Mouse (Mus musculus) heart, adult 2 months (tissue): ENCODE results near the gene Ntn1. TPM values are rescaled to one million over a fixed set of nuclear protein-coding genes. Genes with fewer than 3 reads are reported as not detected.
A peak's percentile ranks its signal among the peaks of the same experiment; 100 is the strongest.

Experiments
- DNase-seq, 2 experiments: peaks; one replicate each; pipeline ENCODE4 v3.0.0; 2021
- H3K27ac ChIP-seq: fragments of 200-600 bp; 2 replicates; pipeline ENCODE4 v1.8.1; 2022
- H3K27me3 ChIP-seq: fragments of 200-500 bp; 2 replicates; pipeline ENCODE4 v1.6.1; 2012; ENCODE audit warnings: mild to moderate bottlenecking, low read length, inconsistent platforms, mixed read lengths; ENCODE audit not compliant: control insufficient read depth, insufficient read depth
- H3K36me3 ChIP-seq: fragments of 200-500 bp; 2 replicates; pipeline ENCODE4 v1.6.1; 2012; ENCODE audit warnings: low read length, inconsistent platforms; ENCODE audit not compliant: control insufficient read depth, insufficient read depth
- H3K4me1 ChIP-seq: fragments of 200-500 bp; 2 replicates; pipeline ENCODE4 v1.6.1; 2011; ENCODE audit warnings: low read length; ENCODE audit not compliant: control insufficient read depth, insufficient read depth
- H3K4me3 ChIP-seq: fragments of 200-600 bp; 2 replicates; pipeline ENCODE4 v1.8.1; 2022
- H3K79me2 ChIP-seq: fragments of 200-500 bp; replicated peaks from 2 replicates; pipeline ENCODE4 v1.6.1; 2012; ENCODE audit warnings: mild to moderate bottlenecking, inconsistent platforms, low read length, moderate library complexity, mixed read lengths; ENCODE audit not compliant: control insufficient read depth, insufficient read depth
- H3K9ac ChIP-seq: fragments of 200-500 bp; 2 replicates; pipeline ENCODE4 v1.6.1; 2012; ENCODE audit warnings: low read depth, mild to moderate bottlenecking, control low read depth, inconsistent platforms, low read length, mixed read lengths
- CTCF ChIP-seq: fragments of 200-600 bp; IDR thresholded peaks from 2 replicates; pipeline ENCODE4 v1.8.1; 2022; ENCODE audit warnings: antibody characterized with exemption, mild to moderate bottlenecking, moderate library complexity
- EP300 ChIP-seq: fragments of 200-500 bp; IDR thresholded peaks from 2 replicates; pipeline ENCODE4 v1.6.1; 2011; ENCODE audit warnings: low read depth, low read length, control low read depth; ENCODE audit not compliant: insufficient read depth
- POLR2A ChIP-seq: fragments of 200-500 bp; IDR thresholded peaks from 2 replicates; pipeline ENCODE4 v1.6.1; 2011; ENCODE audit warnings: mild to moderate bottlenecking, low read depth, low read length, control low read depth; ENCODE audit not compliant: insufficient read depth
- WGBS: fragments of 180-500 bp; shearing (Covaris S2); methylation state at CpG from one replicate; pipeline ENCODE4 v1.1.7; 2018; 5-methylcytosine and 5-hydroxymethylcytosine counted together
- intact Hi-C: fragments of 180-260 bp; cut with DNase I; formaldehyde crosslinking; loops from one replicate; pipeline ENCODE4 v1.15.1; 2025
- polyA plus RNA-seq: library from polyadenylated mRNA; depleted of rRNA; stranded (reverse); fragments of >200 nt; gene quantifications from 2 replicates; pipeline ENCODE4 v1.2.3, GENCODE M21; 2012
- total RNA-seq, 2 experiments: library from RNA; stranded (reverse); gene quantifications; 2 replicates each; pipeline ENCODE4 v1.2.3; 2021

Ntn1 gene
- total and polyA plus RNA-seq, 3 experiments = 32.4 to 70.5 (median 55.1) TPM

GRCm38 (mm10) chr11:68387971-68388654 is 12.5 kb downstream of the Ntn1 start:
- no peak for TF ChIP-seq CTCF
- no peak for TF ChIP-seq EP300
- no peak for TF ChIP-seq POLR2A
- intact Hi-C loops = loop anchor here (2.0 to 10.0 kb wide), 2 partner anchors 43 to 63 kb away; no protein-coding TSS in a partner anchor
- DNase-seq = peak in 1 of 2 experiments; percentile 31
- WGBS = 61% methylated on average over 11 of the region's 11 CpGs
- Histone ChIP-seq H3K79me2 (no peaks in the 10 kb centered on the region), H3K9ac (no peak overlapping the region), H3K36me3 (no peaks in the 10 kb centered on the region), H3K27me3 (peaks cover 4% of the 10 kb centered on the region), H3K4me1 (peaks cover 15% of the 10 kb centered on the region), H3K27ac (peak overlapping the region; percentile 48; the same call in 1 of the 2 replicates), H3K4me3 (no peak overlapping the region)

- DNase-seq = no peak
- Histone ChIP-seq H3K27me3 (peaks cover 4% of the 10 kb centered on the region), H3K4me1 (peaks cover 15% of the 10 kb centered on the region), H3K9ac (peak overlapping the region; percentile 94), H3K79me2 (no peaks in the 10 kb centered on the region), H3K27ac (peak overlapping the region; percentile 75), H3K4me3 (peak overlapping the region; percentile 64), H3K36me3 (no peaks in the 10 kb centered on the region)
- no peak for TF ChIP-seq CTCF
- TF ChIP-seq POLR2A = no peak
- no peak for TF ChIP-seq EP300
- 39% methylated on average over 4 of the region's 4 CpGs for WGBS
- intact Hi-C loops = loop anchor here (2.0 to 10.0 kb wide), 2 partner anchors 43 to 63 kb away; no protein-coding TSS in a partner anchor
Measured at GRCm38 (mm10) chr11:68387441-68387760, 13.2 kb downstream of the Ntn1 start.

GRCm38 (mm10) chr11:68386589-68387440 is 13.8 kb downstream of the Ntn1 start:
- H3K4me3 ChIP-seq = peak overlapping the region; percentile 64
- peak; percentile 83 to 84 for DNase-seq
- peak overlapping the region; percentile 94 for H3K9ac ChIP-seq
- peaks cover 4% of the 10 kb centered on the region for H3K27me3 ChIP-seq
- H3K79me2 ChIP-seq = no peaks in the 10 kb centered on the region
- WGBS = 1% methylated on average over 85 of the region's 90 CpGs
- peaks cover 15% of the 10 kb centered on the region for H3K4me1 ChIP-seq
- peak overlapping the region; percentile 75 for H3K27ac ChIP-seq
- no peaks in the 10 kb centered on the region for H3K36me3 ChIP-seq
- TF ChIP-seq CTCF = no peak
- no peak for TF ChIP-seq POLR2A
- TF ChIP-seq EP300 = no peak
- intact Hi-C loops = loop anchor here (2.0 to 10.0 kb wide), 2 partner anchors 42 to 62 kb away; no protein-coding TSS in a partner anchor

- peaks cover 4% of the 10 kb centered on the region for H3K27me3 ChIP-seq
Measured at GRCm38 (mm10) chr11:68385921-68386588, 14.6 kb downstream of the Ntn1 start.

GRCm38 (mm10) chr11:68385021-68385821 is 15.4 kb downstream of the Ntn1 start:
- intact Hi-C loops = loop anchor here (10.0 kb wide), 1 partner anchor 60 kb away; no protein-coding TSS in a partner anchor
- WGBS = under 1% methylated on average over 94 of the region's 94 CpGs
- Histone ChIP-seq H3K79me2 (no peaks in the 10 kb centered on the region), H3K9ac (peak overlapping the region; percentile 94), H3K27ac (peak overlapping the region; percentile 75), H3K4me1 (peaks cover 8% of the 10 kb centered on the region), H3K4me3 (peak overlapping the region; percentile 64), H3K27me3 (peaks cover 4% of the 10 kb centered on the region), H3K36me3 (no peaks in the 10 kb centered on the region)
- TF ChIP-seq EP300 = no peak
- no peak for TF ChIP-seq CTCF
- no peak for TF ChIP-seq POLR2A
- DNase-seq = peak; percentile 51 to 61

More at GRCm38 (mm10) chr11:68385921-68386588, 14.6 kb downstream of the Ntn1 start:
- peak; percentile 61 to 74 for DNase-seq
- Histone ChIP-seq H3K36me3 (no peaks in the 10 kb centered on the region), H3K9ac (peak overlapping the region; percentile 94), H3K4me3 (peak overlapping the region; percentile 64), H3K79me2 (no peaks in the 10 kb centered on the region), H3K4me1 (peaks cover 13% of the 10 kb centered on the region), H3K27ac (peak overlapping the region; percentile 75)
- WGBS = under 1% methylated on average over 66 of the region's 68 CpGs
- intact Hi-C loops = loop anchor here (2.0 to 10.0 kb wide), 2 partner anchors 41 to 61 kb away; no protein-coding TSS in a partner anchor
- TF ChIP-seq POLR2A (no peak), EP300 (no peak), CTCF (no peak)
